Mouse (Mus musculus) heart, embryonic 16.5 days (tissue): Measurements from ENCODE around the gene Rngtt. TPM values are rescaled to one million over a fixed set of nuclear protein-coding genes. Genes with fewer than 3 reads are reported as not detected.
"Not testable (repeated sequence)": the region's sequence is repeated elsewhere in the genome, so short reads cannot be mapped to it uniquely, and the experiment has no call there.

Experiments used
- ATAC-seq: fragments of 200-750 bp; cut with Nextera tagmentation; replicated peaks from 2 replicates; pipeline ENCODE4 v1.8.0; 2017; ENCODE audit warnings: moderate number of reproducible peaks; ENCODE audit not compliant: insufficient read depth, low FRiP score; ENCODE audit errors: extremely low read depth
- H3K27ac ChIP-seq: fragments of 300-500 bp; sonication (generic); 2 replicates; pipeline ENCODE4 v1.5.1; 2014; ENCODE audit warnings: mild to moderate bottlenecking, low read length, control low read depth, moderate library complexity
- H3K27me3 ChIP-seq: fragments of 300-500 bp; sonication (generic); 2 replicates; pipeline ENCODE4 v1.6.1; 2014; ENCODE audit warnings: low read length, mixed read lengths; ENCODE audit not compliant: control insufficient read depth, insufficient read depth
- H3K36me3 ChIP-seq: fragments of 300-500 bp; sonication (generic); 2 replicates; pipeline ENCODE4 v1.6.1; 2014; ENCODE audit not compliant: control insufficient read depth, insufficient read depth
- H3K4me1 ChIP-seq: fragments of 300-500 bp; sonication (generic); 2 replicates; pipeline ENCODE4 v1.6.1; 2014; ENCODE audit warnings: low read length, mixed read lengths; ENCODE audit not compliant: control insufficient read depth, insufficient read depth
- H3K4me2 ChIP-seq: fragments of 300-500 bp; sonication (generic); 2 replicates; pipeline ENCODE4 v1.6.1; 2014; ENCODE audit warnings: low read depth, mild to moderate bottlenecking, control low read depth, low read length
- H3K4me3 ChIP-seq: fragments of 300-500 bp; sonication (generic); 2 replicates; pipeline ENCODE4 v1.5.1; 2014; ENCODE audit warnings: mild to moderate bottlenecking, control low read depth, low read length
- H3K9ac ChIP-seq: fragments of 300-500 bp; sonication (generic); 2 replicates; pipeline ENCODE4 v1.6.1; 2014; ENCODE audit warnings: low read length, control low read depth
- H3K9me3 ChIP-seq: fragments of 300-500 bp; sonication (generic); replicated peaks from 2 replicates; pipeline ENCODE4 v1.6.1; 2016; ENCODE audit warnings: low read length; ENCODE audit not compliant: control insufficient read depth
- WGBS: fragments of 180-500 bp; shearing (Covaris S2); extraction: QIAGEN DNeasy Blood & Tissue Kit; methylation state at CpG from one replicate; pipeline ENCODE4 v1.1.7; 2014; 5-methylcytosine and 5-hydroxymethylcytosine counted together
- polyA plus RNA-seq: library from polyadenylated mRNA; unstranded; fragments of >200 nt; fragmentation: Nextera tagmentation; extraction: Ambion mirVana; gene quantifications from 2 replicates; pipeline ENCODE4 v1.2.1, GENCODE M21; 2015

The Rngtt gene
- polyA plus RNA-seq, 1 experiment from 2014 or later = 15.1 TPM

DNA sequence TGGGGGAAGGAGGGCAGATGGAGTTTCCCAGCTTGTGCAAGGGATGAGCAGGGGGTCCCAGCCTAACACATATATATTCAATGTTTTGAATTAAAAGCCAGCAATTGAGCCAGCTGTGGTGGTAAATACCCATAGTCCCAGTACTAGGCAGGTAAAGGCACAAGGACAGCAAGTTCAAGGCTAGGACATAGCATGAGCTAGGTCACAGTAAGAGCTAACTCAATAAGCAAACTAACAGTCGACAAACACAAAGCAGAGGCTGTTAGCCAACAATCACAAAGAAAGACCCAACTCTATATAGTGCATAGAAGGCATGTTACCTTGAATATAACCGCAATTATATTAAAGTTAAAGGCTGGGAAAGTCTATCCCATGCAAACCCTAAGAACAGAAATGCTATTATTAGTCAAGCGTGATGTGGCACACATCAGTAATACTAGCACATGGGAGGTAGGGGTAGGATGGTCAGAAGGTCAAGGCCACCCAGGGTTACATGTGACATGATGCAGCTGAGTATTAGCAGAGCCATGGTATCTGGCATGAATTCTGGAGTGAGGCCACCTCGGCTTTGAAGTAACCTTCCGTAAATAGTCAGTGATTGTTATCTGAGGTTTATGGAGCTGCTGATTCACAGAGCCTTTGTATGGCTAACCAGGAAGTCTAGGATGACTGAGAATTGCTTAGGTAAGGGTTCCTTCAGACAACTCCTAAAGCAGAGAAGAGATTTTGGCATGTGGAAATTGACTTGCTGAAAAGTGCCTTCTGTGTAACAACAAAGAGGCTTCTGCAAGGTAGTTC is 25.8 kb upstream of the Rngtt start:
- H3K27me3 ChIP-seq = no peaks in the 10 kb centered on the region
- H3K27ac ChIP-seq = no peak overlapping the region
- no peaks in the 10 kb centered on the region for H3K4me1 ChIP-seq
- no peak overlapping the region for H3K4me2 ChIP-seq
- no peak overlapping the region for H3K9ac ChIP-seq
- H3K36me3 ChIP-seq = no peaks in the 10 kb centered on the region
- no peaks in the 10 kb centered on the region for H3K9me3 ChIP-seq
- H3K4me3 ChIP-seq = no peak overlapping the region
- 57% methylated on average over 5 of the region's 5 CpGs for WGBS
- ATAC-seq = no peak

- Histone ChIP-seq H3K9me3 (no peaks in the 10 kb centered on the region), H3K36me3 (no peaks in the 10 kb centered on the region), H3K4me3 (no peak overlapping the region), H3K4me2 (no peak overlapping the region), H3K9ac (no peak overlapping the region), H3K27ac (no peak overlapping the region), H3K27me3 (no peaks in the 10 kb centered on the region), H3K4me1 (no peaks in the 10 kb centered on the region)
- ATAC-seq = no peak
- WGBS = 82% methylated on average over 8 of the region's 8 CpGs
Observed at GRCm38 (mm10) chr4:33285448-33285847, 24.7 kb upstream of the Rngtt start.

GRCm38 (mm10) chr4:33289106-33289650 is 20.9 kb upstream of the Rngtt start:
- Histone ChIP-seq H3K4me3 (peak overlapping the region; percentile 13), H3K36me3 (no peaks in the 10 kb centered on the region), H3K4me2 (peak overlapping the region; percentile 15; the same call in 1 of the 2 replicates), H3K27ac (no peak overlapping the region), H3K4me1 (no peaks in the 10 kb centered on the region), H3K9me3 (no peaks in the 10 kb centered on the region), H3K9ac (no peak overlapping the region), H3K27me3 (0 out of 2 replicates have a peak, but pooled peaks cover 2% of the 10 kb centered on the region)
- ATAC-seq = no peak
- WGBS = 76% methylated on average over 12 of the region's 12 CpGs

DNA sequence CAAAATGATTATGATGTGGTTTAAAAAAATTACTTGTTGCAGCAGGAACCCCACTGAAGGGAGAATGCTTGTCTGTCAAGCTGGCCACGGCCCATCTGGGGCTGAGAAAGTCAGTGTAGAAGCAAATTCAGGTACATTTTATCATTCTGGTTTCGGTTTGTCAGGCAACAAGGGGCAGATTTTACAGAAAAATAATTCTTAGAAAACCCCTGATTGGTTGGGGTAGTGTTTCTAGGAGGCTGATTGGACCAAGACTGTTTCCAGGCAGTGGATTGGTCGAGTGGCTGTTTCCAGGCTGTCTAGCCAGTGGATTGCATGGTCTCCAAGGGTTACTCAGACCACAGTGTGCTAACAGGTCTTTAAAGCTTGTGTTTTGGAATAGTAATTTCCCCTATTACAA is 20.1 kb upstream of the Rngtt start, which contains the start of gene Pnrc1:
Gene Pnrc1, minus strand, starts transcription at position 162 of the 400 bp plus-strand sequence.
- ATAC-seq = peak; percentile 77
- Histone ChIP-seq H3K4me3 (peak within 1 kb of the TSS; percentile 13), H3K4me1 (no peaks in the 10 kb centered on the region), H3K27me3 (0 out of 2 replicates have a peak, but pooled peaks cover 2% of the 10 kb centered on the region), H3K27ac (0 out of 2 replicates have a peak within 1 kb of the TSS, but pooled peaks have one; percentile 19), H3K36me3 (no peaks in the 10 kb centered on the region), H3K4me2 (peak within 1 kb of the TSS; percentile 15; the same call in 1 of the 2 replicates), H3K9ac (no peak within 1 kb of the TSS), H3K9me3 (no peaks in the 10 kb centered on the region)
- WGBS = 50% methylated on average over 3 of the region's 3 CpGs

GRCm38 (mm10) chr4:33290878-33291277 is 19.2 kb upstream of the Rngtt start:
- H3K9me3 ChIP-seq = no peaks in the 10 kb centered on the region
- 55% methylated on average over 4 of the region's 4 CpGs for WGBS
- no peak overlapping the region for H3K4me3 ChIP-seq
- no peaks in the 10 kb centered on the region for H3K4me1 ChIP-seq
- ATAC-seq = no peak
- 0 out of 2 replicates have a peak, but pooled peaks cover 2% of the 10 kb centered on the region for H3K27me3 ChIP-seq
- no peak overlapping the region for H3K4me2 ChIP-seq
- H3K36me3 ChIP-seq = no peaks in the 10 kb centered on the region
- H3K9ac ChIP-seq = no peak overlapping the region
- no peak overlapping the region for H3K27ac ChIP-seq

- H3K9ac ChIP-seq = no peak overlapping the region
- peak overlapping the region; percentile 14; the same call in 1 of the 2 replicates for H3K4me3 ChIP-seq
- 0 out of 2 replicates have a peak, but pooled peaks cover 2% of the 10 kb centered on the region for H3K27me3 ChIP-seq
- ATAC-seq = no peak
- 22% methylated on average over 16 of the region's 16 CpGs for WGBS
- H3K4me2 ChIP-seq = peak overlapping the region; percentile 43
- no peak overlapping the region for H3K27ac ChIP-seq
- H3K9me3 ChIP-seq = no peaks in the 10 kb centered on the region
- no peaks in the 10 kb centered on the region for H3K36me3 ChIP-seq
- H3K4me1 ChIP-seq = no peaks in the 10 kb centered on the region
Observed at GRCm38 (mm10) chr4:33292409-33293370, 17.4 kb upstream of the Rngtt start.

DNA sequence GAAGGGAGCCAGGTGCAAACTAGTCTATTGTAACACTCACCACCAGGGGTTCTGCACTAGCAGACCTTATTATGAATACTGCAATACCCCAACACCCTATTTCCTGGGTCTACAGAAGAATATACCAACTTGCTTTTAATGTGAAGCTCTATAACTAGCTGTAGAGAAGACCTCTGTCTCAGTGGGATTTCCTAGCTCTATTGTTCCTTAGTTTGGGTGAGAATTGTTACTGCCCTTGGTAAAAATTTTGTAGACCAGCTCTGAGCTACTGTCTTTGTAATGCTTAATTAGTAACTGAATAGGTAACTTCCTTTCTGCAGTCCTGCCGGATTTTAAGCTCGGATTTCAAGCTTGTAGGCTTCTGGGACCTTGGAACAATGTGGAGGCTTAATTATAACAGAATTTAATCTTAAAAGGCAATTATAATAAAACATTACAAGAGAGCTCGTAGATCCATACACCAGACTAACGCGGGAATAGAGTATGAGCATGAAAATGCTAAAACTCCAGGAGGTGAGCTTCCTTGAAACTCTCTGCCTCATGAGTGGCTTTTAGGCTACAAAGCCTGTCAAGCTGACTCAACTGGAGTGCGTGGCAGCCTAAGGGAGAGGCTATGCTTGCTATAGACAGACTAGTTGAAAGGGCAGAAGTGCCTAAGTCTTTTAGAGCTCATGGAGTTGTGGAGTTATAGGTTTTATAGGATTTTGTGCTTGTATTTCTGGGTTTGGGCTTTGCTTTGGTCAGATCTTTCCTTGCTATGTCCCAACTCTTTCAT is 9.0 kb upstream of the Rngtt start:
- H3K9ac ChIP-seq, H3K9me3 ChIP-seq, H3K4me1 ChIP-seq, H3K4me2 ChIP-seq, ATAC-seq, H3K36me3 ChIP-seq, H3K27ac ChIP-seq, H3K4me3 ChIP-seq, H3K27me3 ChIP-seq: not testable (repeated sequence)
- WGBS = 85% methylated on average over 6 of the region's 6 CpGs

DNA sequence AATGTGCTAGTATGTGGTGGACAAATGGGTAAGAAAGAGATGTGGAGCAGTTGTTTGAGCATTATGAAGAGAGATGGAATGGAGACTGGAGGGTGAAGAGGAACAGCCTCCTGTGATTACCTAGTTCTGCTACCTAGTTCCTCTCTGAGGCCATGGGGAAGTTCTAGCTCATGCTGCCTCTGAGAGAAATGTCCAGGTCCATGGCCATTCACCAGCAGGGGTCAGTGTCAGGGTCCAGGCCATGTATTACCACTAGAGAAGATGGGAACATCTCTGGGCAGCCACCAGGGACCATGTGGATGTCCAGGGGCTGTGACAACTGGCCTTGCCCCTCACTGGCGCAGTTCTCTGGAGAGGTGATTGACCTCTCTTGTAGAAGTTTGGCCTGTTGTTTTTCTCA is 7.1 kb upstream of the Rngtt start:
- Histone ChIP-seq H3K4me3 (no peak overlapping the region), H3K4me1 (no peaks in the 10 kb centered on the region), H3K4me2 (no peak overlapping the region), H3K9me3 (peaks cover 3% of the 10 kb centered on the region; the same call in 1 of the 2 replicates), H3K36me3 (no peaks in the 10 kb centered on the region), H3K27ac (no peak overlapping the region), H3K9ac (no peak overlapping the region), H3K27me3 (no peaks in the 10 kb centered on the region)
- 91% methylated on average over 1 of the region's 1 CpGs for WGBS
- no peak for ATAC-seq
